Mouse (Mus musculus): ENCODE measurements around the gene Hspb9.

DNA sequence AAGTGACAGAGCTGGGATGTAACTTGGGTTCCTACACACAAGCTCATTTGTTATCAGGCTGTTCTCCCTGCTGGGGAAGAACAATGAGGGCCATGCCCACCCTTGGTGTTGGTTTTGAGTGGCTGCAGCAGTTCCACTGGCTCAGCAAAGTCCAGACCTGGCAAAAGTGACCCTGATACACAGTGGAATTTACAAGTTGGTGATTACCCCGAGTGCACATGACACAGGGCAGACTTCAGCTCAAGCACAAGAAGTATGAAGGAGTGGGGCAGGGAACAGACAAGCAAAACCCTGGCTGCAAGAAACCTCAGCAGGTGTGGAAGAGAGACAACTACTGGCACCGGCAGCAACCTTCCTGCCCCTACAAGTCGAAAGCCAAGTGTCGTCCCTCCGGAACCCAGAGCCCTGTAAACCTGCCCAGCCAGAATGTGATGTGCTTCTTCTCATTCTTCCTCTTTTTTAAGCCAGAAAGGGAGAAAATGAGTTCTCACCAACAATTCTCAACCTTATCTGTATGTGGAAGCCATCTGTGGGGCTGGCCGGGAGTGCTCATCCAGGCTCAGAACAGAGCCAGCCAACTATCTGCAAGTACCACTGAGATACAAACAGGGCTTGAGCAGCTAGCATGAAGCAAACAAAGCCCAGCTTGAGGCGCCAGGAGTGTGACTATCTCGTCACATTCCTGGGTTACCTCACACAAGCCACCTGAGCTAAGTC lies 8.3 kb downstream of the Hspb9 start:
- TF ChIP-seq GATA1 (IDR thresholded peaks at IDR 0.05; ENCODE audit: borderline replicate concordance, low read length) (no peak), FLI1 (IDR thresholded peaks at IDR 0.05; ENCODE audit: low read length) (no peak)

All from megakaryocyte, embryonic 14.5 days (primary cell).